Mouse (Mus musculus) small intestine, adult 2 months (tissue): ENCODE data around the gene Tradd.

Experiments
- CTCF ChIP-seq: fragments of 200-500 bp; IDR thresholded peaks from 2 replicates; pipeline ENCODE4 v1.5.1; 2012; ENCODE audit warnings: low read depth, mild to moderate bottlenecking, control low read depth, inconsistent platforms, low read length, moderate library complexity, mixed read lengths; ENCODE audit not compliant: insufficient replicate concordance, insufficient read length; ENCODE audit errors: extremely low read depth
- POLR2A ChIP-seq: fragments of 200-500 bp; IDR thresholded peaks from 2 replicates; pipeline ENCODE4 v1.6.1; 2012; ENCODE audit warnings: low read depth, mild to moderate bottlenecking, control low read depth, inconsistent platforms, low read length, moderate library complexity

- TF ChIP-seq CTCF (no peak), POLR2A (no peak)
Observed at GRCm38 (mm10) chr8:105251954-105252353, 12.5 kb downstream of the Tradd start.
